Mouse (Mus musculus) embryonic fibroblast, embryonic 13.5 days (primary cell): ENCODE data around the gene Ap1s2.

Experiments used
- CTCF ChIP-seq: IDR thresholded peaks from 2 replicates; pipeline ENCODE4 v1.5.1; 2011; ENCODE audit warnings: mild to moderate bottlenecking, control low read depth, low read length, moderate library complexity, borderline replicate concordance; ENCODE audit not compliant: insufficient read depth
- POLR2A ChIP-seq: IDR thresholded peaks from 2 replicates; pipeline ENCODE4 v1.6.1; 2011; ENCODE audit warnings: low read depth, mild to moderate bottlenecking, control low read depth, low read length, moderate library complexity

- TF ChIP-seq CTCF (no peak), POLR2A (no peak)
Observed at GRCm38 (mm10) chrX:163899431-163900020, 9.3 kb upstream of the Ap1s2 start.
